Mouse (Mus musculus) lung, postnatal 0 days (tissue): ENCODE measurements around the gene Pnn.

Experiments used
- CTCF ChIP-seq: IDR thresholded peaks from 2 replicates; pipeline ENCODE4 v1.5.1; 2016; ENCODE audit warnings: antibody characterized with exemption, mild to moderate bottlenecking
- EP300 ChIP-seq: IDR thresholded peaks from 2 replicates; pipeline ENCODE4 v1.6.1; 2016; ENCODE audit warnings: antibody characterized with exemption, mild to moderate bottlenecking, control low read depth

GRCm38 (mm10) chr12:59056222-59056621 lies 10.5 kb upstream of the Pnn start:
- no peak for TF ChIP-seq EP300
- no peak for TF ChIP-seq CTCF
